Mouse (Mus musculus) heart, embryonic 14.5 days (tissue): ENCODE measurements around the gene Btbd11. TPM values are rescaled to one million over a fixed set of nuclear protein-coding genes. Genes with fewer than 3 reads are reported as not detected.
"Not testable (repeated sequence)": the region's sequence is repeated elsewhere in the genome, so short reads cannot be mapped to it uniquely, and the experiment has no call there.

Experiments used
- ATAC-seq: fragments of 200-750 bp; cut with Nextera tagmentation; 2 replicates; pipeline ENCODE4 v1.8.0; 2017; ENCODE audit warnings: low read depth, moderate TSS enrichment; ENCODE audit not compliant: insufficient number of reproducible peaks, insufficient read depth, low FRiP score
- H3K27ac ChIP-seq, 2 experiments: fragments of 200-500 bp in 1 of 2; fragments of 300-500 bp in 1 of 2; sonication (generic) in 1 of 2; replicated peaks in 1 of 2; 2 replicates each; pipeline ENCODE4 v1.5.1; 2012 to 2014; ENCODE audit warnings: low read depth in 2 of 2, low read length in 2 of 2, control low read depth in 1 of 2, mild to moderate bottlenecking in 1 of 2, mixed read lengths in 1 of 2; ENCODE audit not compliant: control insufficient read depth in 1 of 2, insufficient read depth in 1 of 2
- H3K27me3 ChIP-seq: fragments of 300-500 bp; sonication (generic); 2 replicates; pipeline ENCODE4 v1.6.1; 2014; ENCODE audit warnings: mild to moderate bottlenecking, low read length, control low read depth; ENCODE audit not compliant: control insufficient read depth, insufficient read depth
- H3K36me3 ChIP-seq: fragments of 300-500 bp; sonication (generic); 2 replicates; pipeline ENCODE4 v1.6.1; 2014; ENCODE audit warnings: mild to moderate bottlenecking, control low read depth, low read length, mixed read lengths; ENCODE audit not compliant: control insufficient read depth, insufficient read depth
- H3K4me1 ChIP-seq, 2 experiments: fragments of 200-500 bp in 1 of 2; fragments of 300-500 bp in 1 of 2; sonication (generic) in 1 of 2; 2 replicates each; pipeline ENCODE4 v1.6.1; 2012 to 2014; ENCODE audit warnings: low read length in 2 of 2, control low read depth in 1 of 2, mixed read lengths in 1 of 2; ENCODE audit not compliant: control insufficient read depth in 2 of 2, insufficient read depth in 2 of 2
- H3K4me2 ChIP-seq: fragments of 300-500 bp; sonication (generic); 2 replicates; pipeline ENCODE4 v1.6.1; 2014; ENCODE audit warnings: mild to moderate bottlenecking, low read length
- H3K4me3 ChIP-seq, 2 experiments: fragments of 200-500 bp in 1 of 2; fragments of 300-500 bp in 1 of 2; sonication (generic) in 1 of 2; 2 replicates each; pipeline ENCODE4 v1.5.1; 2012 to 2014; ENCODE audit warnings: low read length in 2 of 2, mild to moderate bottlenecking in 2 of 2, control low read depth in 1 of 2, low read depth in 1 of 2, moderate library complexity in 1 of 2; ENCODE audit not compliant: control insufficient read depth in 1 of 2, insufficient read depth in 1 of 2
- H3K9ac ChIP-seq: fragments of 300-500 bp; sonication (generic); 2 replicates; pipeline ENCODE4 v1.6.1; 2014; ENCODE audit warnings: mild to moderate bottlenecking, low read length
- H3K9me3 ChIP-seq: fragments of 300-500 bp; sonication (generic); 2 replicates; pipeline ENCODE4 v1.6.1; 2016; ENCODE audit warnings: low read length, control low read depth; ENCODE audit not compliant: control insufficient read depth
- WGBS: fragments of 180-500 bp; shearing (Covaris S2); extraction: QIAGEN DNeasy Blood & Tissue Kit; methylation state at CpG from one replicate; pipeline ENCODE4 v1.1.7; 2014; 5-methylcytosine and 5-hydroxymethylcytosine counted together
- polyA plus RNA-seq: library from polyadenylated mRNA; unstranded; fragments of >200 nt; fragmentation: Nextera tagmentation; extraction: Ambion mirVana; gene quantifications from 2 replicates; pipeline ENCODE4 v1.2.1, GENCODE M21; 2014

The Btbd11 gene
- polyA plus RNA-seq, 1 experiment from 2014 or later: 0.73 TPM

- not testable (repeated sequence) for H3K9me3 ChIP-seq, H3K4me3 ChIP-seq, H3K27me3 ChIP-seq, H3K27ac ChIP-seq, H3K4me2 ChIP-seq, H3K9ac ChIP-seq, ATAC-seq, H3K36me3 ChIP-seq, H3K4me1 ChIP-seq
- WGBS: 58% methylated on average over 2 of the region's 2 CpGs
Observed at GRCm38 (mm10) chr10:85694429-85694828, 307.8 kb downstream of the Btbd11 start.

- peaks cover 0 to 2% of the 10 kb centered on the region in 2 experiments; a peak in 1 of 4 replicates for H3K4me1 ChIP-seq
Observed at GRCm38 (mm10) chr10:85699721-85700120, 313.1 kb downstream of the Btbd11 start.

GRCm38 (mm10) chr10:85709790-85710189 lies 323.2 kb downstream of the Btbd11 start:
- 85% methylated on average over 4 of the region's 4 CpGs for WGBS
- not testable (repeated sequence) for H3K4me1 ChIP-seq, H3K27me3 ChIP-seq, ATAC-seq, H3K4me3 ChIP-seq, H3K9ac ChIP-seq, H3K4me2 ChIP-seq, H3K27ac ChIP-seq, H3K36me3 ChIP-seq, H3K9me3 ChIP-seq

More at GRCm38 (mm10) chr10:85699721-85700120, 313.1 kb downstream of the Btbd11 start:
- Histone ChIP-seq H3K27ac (no peak overlapping the region), H3K36me3 (no peaks in the 10 kb centered on the region), H3K9me3 (no peaks in the 10 kb centered on the region), H3K4me2 (no peak overlapping the region), H3K9ac (no peak overlapping the region), H3K27me3 (no peaks in the 10 kb centered on the region), H3K4me3 (no peak overlapping the region)
- ATAC-seq: peak; percentile 66; the same call in 1 of the 2 replicates

Other genes starting within 250 kb of the Btbd11 start
- gene Cry1, start 201.8 kb upstream of the Btbd11 start, polyA plus RNA-seq: 16.8 and 17.3 TPM in 2 replicates